Mouse (Mus musculus) testis, adult 2 months (tissue): ENCODE data around the gene Scoc.

Experiments
- CTCF ChIP-seq: fragments of 200-500 bp; IDR thresholded peaks from 2 replicates; pipeline ENCODE4 v1.5.1; 2012; ENCODE audit warnings: low read depth, mild to moderate bottlenecking, inconsistent platforms, low read length, moderate library complexity; ENCODE audit not compliant: control insufficient read depth, insufficient read depth, insufficient replicate concordance
- POLR2A ChIP-seq: fragments of 200-500 bp; IDR thresholded peaks from 2 replicates; pipeline ENCODE4 v1.6.1; 2012; ENCODE audit warnings: low read depth, mild to moderate bottlenecking, inconsistent platforms, low read length, moderate library complexity; ENCODE audit not compliant: control insufficient read depth

GRCm38 (mm10) chr8:83423032-83423825 lies 35.0 kb downstream of the Scoc start:
- TF ChIP-seq POLR2A (no peak), CTCF (no peak)
